Mouse (Mus musculus): ENCODE data around the gene Akr1d1. TPM values are rescaled to one million over a fixed set of nuclear protein-coding genes. Genes with fewer than 3 reads are reported as not detected.
A peak's percentile ranks its signal among the peaks of the same experiment; 100 is the strongest.

Akr1d1 gene
- total and polyA plus RNA-seq, 2 experiments from 2014 or later: not detected

DNA sequence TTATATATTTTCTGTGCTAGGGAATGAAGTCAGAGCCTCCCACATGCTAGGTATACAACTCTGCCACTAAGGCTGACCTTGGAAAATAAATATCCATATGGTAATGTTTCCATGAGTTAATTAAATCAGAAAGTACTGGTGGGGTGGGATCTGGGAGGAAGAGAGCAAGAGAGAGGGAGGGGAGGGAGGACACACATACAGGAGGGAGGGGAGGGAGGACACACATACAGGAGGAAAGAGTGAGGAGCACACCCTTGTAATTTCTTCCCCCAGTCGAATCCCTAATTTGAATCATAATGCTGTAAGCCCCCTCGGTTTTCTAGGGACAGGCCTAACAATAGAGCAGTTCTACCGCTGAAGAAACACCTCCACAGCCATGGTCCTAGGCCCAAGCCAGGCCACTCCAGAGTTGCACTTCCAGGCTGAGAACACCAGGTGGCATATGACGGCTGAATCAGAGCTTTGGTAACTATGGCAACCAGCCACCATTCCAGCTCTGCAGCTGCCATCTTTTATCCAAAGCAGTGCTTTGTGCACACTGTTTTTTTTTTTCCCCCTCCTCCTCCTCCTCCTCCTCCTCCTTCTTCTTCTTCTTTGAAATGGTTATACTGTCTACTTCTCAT, 59.5 kb downstream of the Akr1d1 start:
- peaks cover 5% of the 10 kb centered on the region; the same call in 1 of the 2 replicates for H3K4me1 ChIP-seq (ENCODE audit: insufficient read depth, low read length)
- peak; percentile 96 for DNase-seq (ENCODE audit: low spot score)
- no peaks in the 10 kb centered on the region for H3K27me3 ChIP-seq (ENCODE audit: insufficient read depth, low read length)
- no peaks in the 10 kb centered on the region for H3K9me3 ChIP-seq (ENCODE audit: low read length)
- no peak overlapping the region for H3K9ac ChIP-seq (replicated peaks; ENCODE audit: low read length)
- 1% methylated on average over 4 of the region's 4 CpGs for WGBS
- ATAC-seq: peak; percentile 83
- no peak overlapping the region for H3K4me2 ChIP-seq (ENCODE audit: low read depth, low read length)
- H3K36me3 ChIP-seq (ENCODE audit: insufficient read depth, low read length): no peaks in the 10 kb centered on the region
- 0 out of 2 replicates have a peak overlapping the region, but pooled peaks have one; percentile 34 for H3K27ac ChIP-seq
- no peak overlapping the region for H3K4me3 ChIP-seq (ENCODE audit: low read length)
- peak; percentile 87 for TF ChIP-seq CTCF (IDR thresholded peaks at IDR 0.05; ENCODE audit: low read depth)

DNA sequence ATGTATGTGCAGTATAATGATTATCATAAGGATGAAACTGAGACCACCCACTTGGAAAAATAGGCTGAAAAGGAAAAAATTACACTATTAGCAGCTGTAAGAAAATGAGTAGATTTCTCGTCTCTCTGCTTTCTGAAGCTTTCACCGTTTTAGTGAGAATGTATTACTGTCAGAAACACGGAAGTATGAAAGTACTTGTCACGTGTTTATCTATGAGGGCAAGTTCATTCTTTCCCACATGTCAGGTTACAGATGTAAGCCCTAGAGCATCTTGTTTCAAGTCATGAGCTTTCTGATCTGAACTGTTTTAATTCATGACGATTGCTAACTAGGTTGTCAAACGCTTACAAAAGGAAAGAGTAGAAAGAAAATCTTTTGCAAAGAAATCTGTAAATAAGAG, 60.8 kb downstream of the Akr1d1 start:
- WGBS: 76% methylated on average over 6 of the region's 6 CpGs
- H3K9me3 ChIP-seq (ENCODE audit: low read length): no peaks in the 10 kb centered on the region
- H3K9ac ChIP-seq (replicated peaks; ENCODE audit: low read length): no peak overlapping the region
- DNase-seq (ENCODE audit: low spot score) (no peak), ATAC-seq (no peak)
- no peaks in the 10 kb centered on the region for H3K36me3 ChIP-seq (ENCODE audit: insufficient read depth, low read length)
- no peak overlapping the region for H3K4me2 ChIP-seq (ENCODE audit: low read depth, low read length)
- peaks cover 5% of the 10 kb centered on the region; the same call in 1 of the 2 replicates for H3K4me1 ChIP-seq (ENCODE audit: insufficient read depth, low read length)
- H3K27ac ChIP-seq: no peak overlapping the region
- no peaks in the 10 kb centered on the region for H3K27me3 ChIP-seq (ENCODE audit: insufficient read depth, low read length)
- no peak for TF ChIP-seq CTCF (IDR thresholded peaks at IDR 0.05; ENCODE audit: low read depth)
- H3K4me3 ChIP-seq (ENCODE audit: low read length): no peak overlapping the region

DNA sequence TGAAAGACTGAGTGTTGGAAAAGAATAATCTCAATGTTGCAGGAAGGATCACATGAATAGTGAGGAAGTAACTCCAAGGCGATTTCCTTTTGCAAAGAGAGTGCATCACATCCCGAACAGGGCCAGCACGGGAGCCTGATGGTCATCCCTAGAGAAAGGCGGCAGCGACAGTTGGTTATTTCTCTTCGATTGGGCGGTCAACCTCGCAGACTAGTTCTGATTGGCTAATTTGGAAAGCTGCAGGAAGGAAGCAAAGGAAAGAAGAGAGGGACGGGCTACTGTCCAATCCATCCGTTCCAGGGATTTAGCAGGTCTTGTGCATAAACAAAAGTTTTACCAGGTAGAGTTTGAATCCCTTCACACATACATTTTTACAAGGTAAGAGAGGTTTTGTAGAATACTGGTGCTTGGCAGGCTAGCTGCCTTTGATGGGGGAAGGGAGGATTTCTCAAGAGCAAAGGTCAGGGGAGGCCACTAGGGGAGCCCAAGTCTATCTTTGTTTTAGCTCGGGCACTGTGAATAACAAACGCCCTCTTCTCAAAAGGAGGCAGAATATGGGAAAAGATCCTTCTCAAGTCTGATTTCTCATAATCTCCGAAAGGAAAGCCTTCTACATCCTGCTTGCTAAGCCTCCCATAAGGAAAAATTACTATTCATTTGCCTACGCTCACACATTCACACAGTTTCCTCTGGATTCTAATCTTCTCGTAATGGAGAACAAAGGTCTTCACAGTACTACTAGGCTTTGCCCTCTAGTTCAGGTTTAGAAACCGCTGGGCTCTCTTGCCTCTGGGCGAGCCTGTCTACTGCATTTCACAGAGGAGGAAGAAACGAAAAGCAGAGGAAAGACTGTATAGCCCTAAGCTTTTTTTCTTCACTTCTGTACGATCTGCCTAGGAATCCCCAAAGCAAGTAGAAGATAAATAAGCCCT, 62.4 kb downstream of the Akr1d1 start:
- Histone ChIP-seq H3K27ac (peak overlapping the region; percentile 76), H3K9ac (replicated peaks; ENCODE audit: low read length) (0 out of 2 replicates have a peak overlapping the region, but pooled peaks have one; percentile 7), H3K9me3 (ENCODE audit: low read length) (no peaks in the 10 kb centered on the region), H3K4me1 (ENCODE audit: insufficient read depth, low read length) (peaks cover 5% of the 10 kb centered on the region; the same call in 1 of the 2 replicates), H3K4me2 (ENCODE audit: low read depth, low read length) (peak overlapping the region; percentile 26), H3K36me3 (ENCODE audit: insufficient read depth, low read length) (no peaks in the 10 kb centered on the region), H3K27me3 (ENCODE audit: insufficient read depth, low read length) (no peaks in the 10 kb centered on the region), H3K4me3 (ENCODE audit: low read length) (peak overlapping the region; percentile 1; the same call in 1 of the 2 replicates)
- 26% methylated on average over 19 of the region's 19 CpGs for WGBS
- DNase-seq (ENCODE audit: low spot score) (peak; percentile 85), ATAC-seq (peak; percentile 89)
- peak; percentile 78 for TF ChIP-seq CTCF (IDR thresholded peaks at IDR 0.05; ENCODE audit: low read depth)

DNA sequence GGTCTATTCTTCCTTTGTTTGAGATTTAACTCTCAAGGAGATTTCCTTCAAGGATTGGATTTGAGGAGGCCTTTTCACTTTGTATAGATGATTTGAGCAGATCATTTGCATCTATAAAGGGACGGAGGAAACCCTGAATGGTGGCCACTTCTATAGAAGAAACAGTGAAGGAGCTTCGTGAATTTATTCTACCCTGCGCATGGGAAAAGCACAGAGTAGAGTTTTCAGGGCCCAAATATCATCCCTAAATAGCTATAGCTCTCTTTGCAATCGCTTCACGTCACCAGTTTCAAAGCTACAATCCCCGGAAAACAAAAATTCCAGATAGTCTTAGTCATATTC, 63.0 kb downstream of the Akr1d1 start:
- Histone ChIP-seq H3K4me1 (ENCODE audit: insufficient read depth, low read length) (peaks cover 5% of the 10 kb centered on the region; the same call in 1 of the 2 replicates), H3K9ac (replicated peaks; ENCODE audit: low read length) (0 out of 2 replicates have a peak overlapping the region, but pooled peaks have one; percentile 7), H3K4me2 (ENCODE audit: low read depth, low read length) (peak overlapping the region; percentile 26), H3K9me3 (ENCODE audit: low read length) (no peaks in the 10 kb centered on the region), H3K4me3 (ENCODE audit: low read length) (no peak overlapping the region), H3K36me3 (ENCODE audit: insufficient read depth, low read length) (no peaks in the 10 kb centered on the region), H3K27me3 (ENCODE audit: insufficient read depth, low read length) (no peaks in the 10 kb centered on the region), H3K27ac (peak overlapping the region; percentile 76)
- 24% methylated on average over 6 of the region's 6 CpGs for whole genome bisulfite sequencing
- DNase-seq (ENCODE audit: low spot score): peak; percentile 12
- no peak for ATAC-seq
- no peak for TF ChIP-seq CTCF (IDR thresholded peaks at IDR 0.05; ENCODE audit: low read depth)

DNA sequence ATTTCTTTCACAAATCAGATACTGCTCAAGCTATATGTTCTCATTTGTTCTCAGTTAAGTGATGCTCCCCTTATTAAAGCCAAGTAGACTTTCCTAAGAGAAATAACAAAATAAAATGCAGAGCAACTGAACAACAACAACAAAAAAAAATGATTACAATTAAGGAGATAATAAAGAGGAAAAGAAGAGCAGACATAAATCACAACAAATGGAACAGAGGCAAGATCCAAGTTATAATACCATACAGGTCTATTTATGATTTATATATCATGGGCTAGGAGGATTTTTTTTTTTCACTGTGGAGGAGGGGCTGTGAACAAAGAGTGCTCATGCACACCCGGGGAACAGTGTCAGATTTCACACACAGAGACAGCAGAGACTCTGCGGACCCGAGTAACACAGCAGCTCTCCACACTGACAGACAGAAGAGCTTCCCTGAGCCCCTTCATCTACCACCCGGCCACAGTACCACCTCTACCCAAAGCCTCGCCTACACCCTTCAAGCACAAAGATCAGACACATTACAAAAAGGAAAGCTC, 63.6 kb downstream of the Akr1d1 start:
- peaks cover 5% of the 10 kb centered on the region; the same call in 1 of the 2 replicates for H3K4me1 ChIP-seq (ENCODE audit: insufficient read depth, low read length)
- WGBS: 23% methylated on average over 5 of the region's 5 CpGs
- H3K27me3 ChIP-seq (ENCODE audit: insufficient read depth, low read length): no peaks in the 10 kb centered on the region
- no peak overlapping the region for H3K9ac ChIP-seq (replicated peaks; ENCODE audit: low read length)
- H3K9me3 ChIP-seq (ENCODE audit: low read length): no peaks in the 10 kb centered on the region
- TF ChIP-seq CTCF (IDR thresholded peaks at IDR 0.05; ENCODE audit: low read depth): no peak
- H3K27ac ChIP-seq: no peak overlapping the region
- no peak for DNase-seq (ENCODE audit: low spot score)
- no peaks in the 10 kb centered on the region for H3K36me3 ChIP-seq (ENCODE audit: insufficient read depth, low read length)
- no peak overlapping the region for H3K4me2 ChIP-seq (ENCODE audit: low read depth, low read length)
- ATAC-seq: no peak
- H3K4me3 ChIP-seq (ENCODE audit: low read length): no peak overlapping the region

DNA sequence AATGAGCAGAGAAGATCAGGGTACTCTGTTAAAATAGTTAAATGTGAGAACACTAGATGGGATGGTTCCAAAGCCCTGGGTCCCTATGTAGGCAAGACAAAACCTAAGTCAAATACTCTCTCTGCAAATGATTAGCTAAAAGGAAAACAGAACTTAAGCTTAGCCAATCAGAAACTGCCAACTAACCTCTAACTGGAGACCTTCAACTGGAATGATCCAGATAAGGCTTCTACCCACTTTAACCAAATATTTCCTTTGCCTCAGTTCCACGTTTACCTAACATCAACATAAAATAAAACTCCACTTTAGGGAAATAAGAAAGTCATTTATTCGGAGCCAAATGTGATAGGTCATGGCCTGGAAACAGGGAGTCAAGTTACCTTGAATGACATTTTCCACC, 67.1 kb downstream of the Akr1d1 start:
- Histone ChIP-seq H3K9me3 (ENCODE audit: low read length) (no peaks in the 10 kb centered on the region), H3K9ac (replicated peaks; ENCODE audit: low read length) (no peak overlapping the region), H3K36me3 (ENCODE audit: insufficient read depth, low read length) (no peaks in the 10 kb centered on the region), H3K27me3 (ENCODE audit: insufficient read depth, low read length) (no peaks in the 10 kb centered on the region), H3K4me2 (ENCODE audit: low read depth, low read length) (no peak overlapping the region), H3K4me3 (ENCODE audit: low read length) (no peak overlapping the region), H3K4me1 (ENCODE audit: insufficient read depth, low read length) (peaks cover 5% of the 10 kb centered on the region; the same call in 1 of the 2 replicates), H3K27ac (no peak overlapping the region)
- 88% methylated on average over 2 of the region's 2 CpGs for WGBS
- DNase-seq (ENCODE audit: low spot score) (no peak), ATAC-seq (no peak)
- TF ChIP-seq CTCF (IDR thresholded peaks at IDR 0.05; ENCODE audit: low read depth): no peak

Data from hindbrain, postnatal 0 days (tissue).